Mouse (Mus musculus): Measurements from ENCODE around the gene Nmt1.

DNA sequence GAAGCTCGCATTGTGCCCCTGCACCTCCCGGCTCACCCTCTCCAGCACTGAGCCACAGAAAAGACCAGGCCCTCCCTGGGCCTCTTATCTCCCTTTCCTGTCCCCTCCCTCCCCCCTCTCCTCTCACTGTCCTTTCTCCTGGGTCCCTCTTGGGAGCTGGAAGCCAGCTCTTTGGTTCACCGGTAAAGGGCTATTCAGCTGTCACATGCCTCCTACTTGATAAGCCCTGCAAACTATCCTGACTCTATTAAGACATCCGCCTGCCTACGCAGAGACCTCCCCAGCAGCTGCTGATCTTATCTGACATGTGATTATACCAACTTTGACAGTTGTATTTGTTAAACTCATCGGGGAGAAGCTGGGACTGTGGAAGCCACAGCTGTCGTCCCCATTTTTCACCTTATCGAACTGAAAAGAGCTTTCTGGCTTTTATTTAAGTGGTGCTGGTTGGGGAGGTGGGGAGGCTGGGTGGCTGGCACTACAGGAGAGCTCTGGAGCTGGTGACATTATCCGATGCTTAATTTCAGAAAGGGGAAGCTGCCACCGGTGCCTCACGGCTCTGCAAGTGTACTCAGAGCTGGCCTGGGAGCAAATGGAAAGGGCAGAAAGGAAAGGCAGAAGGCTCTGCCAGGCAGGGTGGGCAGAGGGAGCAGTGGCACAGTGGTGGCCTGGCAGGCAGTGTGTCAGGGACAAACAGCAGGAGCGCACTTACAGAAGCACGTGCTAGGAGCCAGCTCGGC lies 29.2 kb upstream of the Nmt1 start:
- no peak for TF ChIP-seq CTCF (IDR thresholded peaks at IDR 0.05; ENCODE audit: borderline replicate concordance, insufficient read depth, low read depth, low read length)
- no peak for TF ChIP-seq POLR2A (IDR thresholded peaks at IDR 0.05; ENCODE audit: borderline replicate concordance, insufficient read depth, low read length)

All from cerebellum, adult 2 months (tissue).